Mouse (Mus musculus) adrenal gland, postnatal 25 days (tissue): ENCODE measurements around the gene Wwox. TPM values are rescaled to one million over a fixed set of nuclear protein-coding genes. Genes with fewer than 3 reads are reported as not detected.

Experiments
- DNase-seq: peaks from one replicate; pipeline ENCODE4 v3.0.0; 2021; ENCODE audit warnings: mixed read lengths
- total RNA-seq: library from RNA; stranded (reverse); gene quantifications from 2 replicates; pipeline ENCODE4 v1.2.3, GENCODE M21; 2021

The Wwox gene
- total RNA-seq, 1 experiment from 2014 or later: 37.2 TPM

DNA sequence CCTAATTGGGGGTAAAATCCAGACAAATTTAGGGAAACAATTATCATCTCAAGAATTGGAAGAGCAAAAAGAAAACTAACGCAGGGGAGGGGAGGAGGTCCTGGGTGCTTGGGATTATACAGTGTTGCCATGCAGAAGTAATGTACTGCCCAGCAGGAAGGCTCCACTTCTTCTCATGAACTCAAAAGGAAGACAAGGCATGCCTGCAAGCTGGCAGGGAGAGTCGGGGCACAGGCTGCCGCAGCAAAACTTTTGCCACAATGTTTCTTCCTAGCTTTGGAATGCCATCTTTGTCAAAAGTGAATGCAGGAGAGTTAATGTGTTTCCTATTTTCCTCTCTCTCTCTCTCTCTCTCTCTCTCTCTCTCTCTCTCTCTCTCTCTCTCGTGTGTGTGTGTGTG, 163.6 kb downstream of the Wwox start:
- no peak for DNase-seq

DNA sequence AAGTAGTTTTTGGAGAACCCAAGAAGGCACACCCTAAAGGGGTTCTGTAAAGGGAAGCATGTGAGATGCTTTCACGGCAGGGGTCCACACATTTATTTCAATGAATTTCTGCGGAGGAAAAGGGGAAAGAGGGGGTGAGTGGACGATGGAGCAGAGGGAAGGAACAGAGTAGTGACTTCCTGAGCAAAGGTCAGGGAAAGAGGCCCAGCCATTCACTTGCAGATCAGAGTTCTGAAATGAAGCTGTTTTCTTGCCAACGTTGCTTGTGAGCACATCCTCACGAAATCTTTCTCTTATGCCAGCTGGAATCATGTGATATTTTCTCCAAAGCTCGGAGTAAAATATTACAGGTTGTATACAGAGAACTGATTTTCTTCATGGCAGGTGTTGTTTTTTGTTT, 164.1 kb downstream of the Wwox start:
- no peak for DNase-seq

DNA sequence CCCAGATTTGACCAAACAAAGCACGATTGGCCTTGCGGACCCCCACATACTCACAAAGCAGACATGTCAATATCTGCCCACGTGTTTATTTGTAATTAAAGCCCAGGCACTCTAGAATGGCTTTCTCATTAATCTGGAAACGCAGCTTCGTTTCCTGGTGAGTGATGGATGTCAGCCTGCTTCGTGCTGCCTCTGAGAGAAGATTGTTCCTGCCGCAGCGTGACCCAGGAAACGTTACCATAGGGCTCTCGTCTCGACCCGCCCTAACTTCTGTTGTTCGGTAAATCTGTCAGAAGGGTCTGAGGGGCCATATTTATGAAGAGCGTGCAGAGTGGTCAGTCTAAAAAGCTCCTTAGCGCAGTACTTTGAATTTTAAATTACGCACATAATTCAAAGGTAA, 164.9 kb downstream of the Wwox start:
- DNase-seq: no peak

DNA sequence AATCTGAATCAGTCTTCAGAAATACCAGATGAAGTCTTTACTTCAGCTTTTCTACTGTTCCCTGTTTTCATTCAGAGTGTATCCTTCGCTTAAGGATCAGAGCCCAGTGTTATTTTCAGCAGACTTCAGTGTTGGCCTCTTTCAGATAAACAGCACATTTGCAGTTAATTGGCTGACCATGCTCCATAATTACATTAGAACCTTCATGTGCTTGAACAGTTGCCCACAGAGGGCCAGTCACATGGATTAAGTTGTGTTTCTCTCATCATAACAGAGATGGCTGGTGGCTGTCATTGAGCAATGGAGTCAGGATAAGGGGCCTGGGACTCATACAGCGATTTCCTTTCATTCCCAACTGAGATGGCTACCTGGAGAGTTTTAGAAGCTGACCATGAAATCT, 166.2 kb downstream of the Wwox start:
- DNase-seq: no peak

DNA sequence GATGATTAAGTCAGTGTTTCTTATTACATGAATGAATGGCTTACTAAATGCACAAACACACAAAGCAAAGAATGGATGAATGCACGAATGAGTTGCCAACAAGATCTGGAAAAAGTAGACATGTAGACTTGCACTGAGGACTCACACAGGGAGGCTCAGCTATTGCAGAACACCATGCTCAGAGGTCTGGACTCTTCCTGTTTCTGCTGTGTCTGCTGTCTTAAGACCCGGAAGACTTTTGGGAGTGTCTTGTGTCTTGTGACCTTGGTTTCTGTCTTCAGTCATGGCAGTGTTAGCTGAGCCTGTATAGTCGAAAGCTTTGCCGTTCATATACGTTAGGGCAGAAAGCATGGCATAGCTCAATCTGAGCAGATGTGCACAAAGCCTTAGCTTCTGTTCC, 169.9 kb downstream of the Wwox start:
- DNase-seq: no peak

DNA sequence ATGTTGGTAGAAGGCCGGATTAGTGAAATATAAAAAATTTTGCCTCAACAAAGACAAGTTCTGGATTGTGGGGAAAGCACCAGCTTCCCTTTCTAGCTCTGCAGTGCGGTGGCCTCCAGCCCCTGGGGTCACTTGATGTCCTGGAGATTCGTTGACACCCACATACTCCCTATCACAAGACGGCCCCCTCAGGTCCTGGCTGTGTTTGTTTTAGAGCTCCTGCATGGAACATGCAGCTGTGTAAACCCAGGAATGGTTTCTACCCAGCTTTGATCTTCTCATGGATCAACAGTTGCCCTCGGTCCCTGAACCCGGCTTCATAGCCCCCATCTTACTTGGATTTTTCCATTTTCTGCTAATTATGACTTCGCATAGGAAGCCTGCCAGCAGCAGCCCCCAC, 171.6 kb downstream of the Wwox start:
- DNase-seq: no peak

DNA sequence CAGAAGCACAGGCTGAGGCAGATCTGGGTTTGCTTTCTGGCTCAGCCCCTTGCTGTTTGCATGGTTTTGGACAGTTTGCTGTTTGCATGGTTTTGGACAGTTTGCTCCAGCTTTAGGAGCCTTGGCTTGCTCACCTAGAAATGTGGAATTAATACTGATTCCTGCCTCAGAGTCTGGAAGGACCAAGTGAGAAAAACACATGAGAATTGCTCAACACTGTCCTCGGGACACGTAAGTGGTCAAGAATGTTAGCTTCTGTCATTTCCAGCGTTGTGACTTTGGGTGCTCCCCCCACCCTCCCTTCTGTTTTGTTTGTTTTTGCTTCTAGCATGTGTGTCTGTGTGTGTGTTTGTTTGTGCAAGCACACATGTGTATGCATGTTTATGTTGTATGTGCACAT, 172.6 kb downstream of the Wwox start:
- no peak for DNase-seq

DNA sequence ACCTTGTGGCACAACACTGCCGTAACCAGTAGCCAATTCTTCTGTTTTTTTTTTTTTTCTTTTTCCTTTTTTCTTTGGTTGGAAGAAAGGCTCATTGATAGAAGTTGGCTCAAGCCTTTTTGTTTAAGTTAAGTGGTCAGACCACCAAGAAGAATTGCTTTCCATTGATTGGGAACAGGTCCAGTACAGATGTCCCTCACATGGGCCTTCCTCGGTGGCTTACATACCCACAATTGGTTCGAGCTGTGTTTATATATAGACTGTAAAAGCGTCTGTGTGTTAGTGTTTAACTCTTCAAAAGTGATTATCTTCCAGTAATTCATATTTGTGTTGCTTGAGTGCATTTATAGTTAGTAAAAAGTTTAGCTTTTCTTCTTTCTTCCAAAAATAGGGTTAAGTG, 176.0 kb downstream of the Wwox start:
- DNase-seq: no peak

DNA sequence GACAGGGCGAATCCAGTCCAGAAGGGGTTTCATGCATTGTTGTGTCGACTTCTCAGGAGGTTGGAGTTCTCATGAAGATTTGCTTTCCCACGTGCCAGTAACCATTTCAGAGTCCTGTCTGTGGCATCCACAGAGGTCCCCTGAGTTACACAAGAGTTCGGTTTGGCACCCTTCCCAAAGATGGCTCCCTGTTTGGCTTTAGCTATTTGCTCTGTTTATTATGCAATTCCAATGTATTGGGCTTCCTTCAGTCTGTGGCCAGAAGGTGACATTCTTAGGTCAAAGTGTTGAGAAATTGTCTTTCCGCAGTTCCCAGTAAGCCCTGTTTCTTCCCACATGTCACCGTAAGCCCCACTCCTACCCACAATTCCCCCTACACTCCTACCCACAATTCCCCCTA, 176.5 kb downstream of the Wwox start:
- peak; percentile 37 for DNase-seq

DNA sequence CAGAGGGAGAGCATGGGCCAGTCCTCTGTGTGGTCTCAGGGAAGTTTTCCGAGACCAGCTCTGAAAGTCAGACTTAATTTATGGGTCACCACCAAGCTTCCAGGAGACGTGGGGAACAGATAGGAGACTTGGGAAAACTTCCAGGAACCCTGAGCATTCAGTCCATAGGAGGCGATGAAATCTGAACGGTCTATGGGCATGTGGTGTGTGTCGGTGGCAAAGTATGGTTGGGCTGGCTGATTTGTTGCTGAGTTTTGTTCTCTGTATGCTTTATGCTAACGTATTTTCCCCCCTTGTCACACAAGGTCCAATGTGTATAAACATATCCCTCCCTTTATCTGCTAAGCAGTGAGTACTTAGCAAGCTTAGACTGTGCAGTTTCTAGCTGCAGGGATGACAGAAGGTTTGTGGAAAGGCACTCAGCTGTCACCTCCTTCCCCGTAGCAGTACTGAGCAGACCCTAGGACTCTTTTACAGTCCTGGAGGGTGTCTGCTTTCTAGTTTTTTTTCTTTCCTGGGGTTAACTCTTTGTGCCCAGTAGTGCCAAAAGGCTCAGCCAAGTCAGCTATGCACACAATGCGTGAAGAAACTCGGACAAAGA, 179.6 kb downstream of the Wwox start:
- DNase-seq: no peak

DNA sequence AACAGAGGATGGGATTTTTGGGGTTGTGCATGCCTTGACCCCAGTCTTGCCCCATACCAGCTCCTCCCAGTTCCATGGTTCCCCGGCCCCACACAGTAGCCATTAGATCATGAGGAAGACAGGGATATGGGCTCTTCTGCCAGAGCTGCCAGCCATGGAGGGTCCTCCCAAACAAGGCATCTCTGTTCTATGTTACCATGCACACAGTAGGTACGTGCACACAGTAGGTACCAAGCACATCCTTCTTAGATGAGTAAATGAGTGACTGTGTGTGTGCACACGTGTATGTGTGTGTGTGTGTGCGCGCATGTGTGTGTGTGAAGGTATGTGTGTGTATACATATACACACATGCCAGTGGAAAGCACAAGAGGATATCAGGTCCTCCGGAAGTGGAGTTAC, 185.9 kb downstream of the Wwox start:
- DNase-seq: no peak

DNA sequence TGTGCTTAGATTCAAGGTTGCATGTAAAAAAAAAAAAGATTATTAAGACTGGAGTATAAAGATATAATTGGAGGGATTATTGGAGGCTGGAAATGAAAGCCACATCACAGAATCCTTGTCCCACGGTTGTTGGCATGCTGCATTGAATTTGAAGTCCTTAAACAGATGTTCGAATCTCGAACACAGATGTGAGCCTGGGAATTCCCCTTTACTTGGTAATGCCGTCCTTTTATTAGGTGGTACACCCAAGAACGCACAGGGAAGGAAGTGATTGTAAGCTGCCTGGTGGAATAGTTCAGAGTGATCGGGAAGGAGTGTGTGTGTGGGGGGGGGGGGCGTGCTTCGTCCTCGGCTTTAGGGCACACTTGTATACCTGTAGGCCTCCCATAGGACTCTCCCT, 187.4 kb downstream of the Wwox start:
- no peak for DNase-seq

DNA sequence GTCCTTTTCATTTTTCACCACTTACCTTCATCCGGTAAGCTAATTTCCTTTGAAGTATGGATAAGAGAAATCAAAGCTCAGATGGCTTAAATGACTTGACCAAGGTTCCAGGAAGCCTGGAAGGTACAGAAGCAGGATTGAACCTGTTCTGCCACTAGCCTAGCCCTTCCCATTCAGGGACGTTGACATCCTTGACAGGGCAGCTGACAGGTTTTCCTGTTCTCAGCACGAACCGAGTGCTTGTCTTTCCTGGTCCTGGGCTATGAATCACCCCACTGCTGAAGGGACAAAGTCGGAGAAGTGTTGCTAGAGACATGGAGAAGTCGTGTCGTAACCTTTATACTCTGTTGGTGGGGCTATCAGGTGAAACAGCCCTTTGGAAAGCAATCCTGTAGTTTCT, 190.3 kb downstream of the Wwox start:
- DNase-seq: no peak

DNA sequence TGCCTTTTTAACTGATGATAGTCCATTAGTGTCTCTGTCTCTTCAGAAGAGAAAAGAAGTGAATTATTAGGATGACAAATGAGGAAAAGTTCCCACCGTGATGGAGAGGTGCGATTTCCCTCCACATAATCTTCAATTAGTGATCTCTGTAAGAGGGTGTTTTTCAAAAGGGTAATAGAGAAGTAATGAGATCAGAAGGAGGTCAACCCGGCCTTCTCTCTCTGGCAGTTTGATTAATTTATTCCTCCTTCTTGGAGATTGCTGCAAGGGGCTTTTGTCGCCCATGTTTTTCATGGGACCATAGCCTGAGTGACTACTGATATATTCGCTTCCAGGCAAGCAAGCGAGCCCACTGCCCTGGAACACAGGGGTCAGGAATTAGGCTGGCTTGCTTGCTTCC, 191.6 kb downstream of the Wwox start:
- DNase-seq: no peak

DNA sequence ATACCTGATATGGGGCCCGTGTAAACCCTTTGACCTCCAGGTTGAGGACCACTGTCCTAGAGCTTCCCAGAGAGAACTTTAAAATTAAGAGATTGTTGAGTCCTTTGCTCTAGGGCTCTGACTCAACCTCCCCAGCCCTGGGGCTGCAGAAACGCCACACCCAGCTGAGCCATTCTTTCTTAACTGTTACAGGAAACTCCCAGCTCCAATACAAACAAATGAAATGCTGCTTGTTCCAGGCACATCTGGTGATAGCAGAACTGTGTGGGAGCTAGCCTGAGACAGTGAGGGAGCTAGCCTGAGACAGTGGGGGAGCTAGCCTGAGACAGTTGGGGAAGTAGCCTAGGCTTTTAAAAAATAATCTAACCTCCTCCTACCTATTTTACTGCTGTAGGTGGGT, 194.7 kb downstream of the Wwox start:
- DNase-seq: no peak

DNA sequence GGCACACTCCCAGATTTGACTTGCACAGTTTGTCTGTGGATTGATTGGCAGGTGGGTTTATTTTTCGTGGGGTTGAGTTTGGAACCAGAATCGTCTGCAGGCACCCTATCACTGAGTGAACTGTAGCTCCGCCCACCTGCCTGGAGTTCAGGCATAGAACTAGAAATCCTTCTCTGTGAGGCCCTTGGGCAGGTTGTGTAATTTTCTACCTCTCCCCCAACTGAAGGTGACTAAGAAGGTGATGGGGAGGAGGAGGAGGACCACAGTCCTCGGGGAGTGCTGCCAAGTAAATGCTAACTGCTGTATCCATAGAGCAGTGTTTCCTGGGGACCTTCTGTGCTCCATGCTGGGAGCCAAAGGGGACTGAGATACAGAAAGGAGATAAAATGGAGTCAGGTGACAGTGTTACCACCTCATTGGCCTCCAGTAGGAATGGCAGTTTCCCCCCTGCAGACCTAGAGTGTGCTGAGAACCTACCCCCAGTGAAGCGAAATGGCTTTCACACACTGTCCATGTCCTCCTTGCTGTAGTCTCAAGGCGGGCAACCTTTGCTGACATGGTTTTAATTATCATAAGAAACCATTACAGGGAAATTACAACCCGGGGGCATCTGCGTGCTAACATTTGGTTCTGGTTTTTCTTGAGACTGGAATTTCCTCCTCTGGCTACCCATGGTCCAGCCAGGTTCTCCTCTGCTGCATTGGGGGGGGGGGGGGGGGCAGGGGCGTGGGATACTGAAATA, 195.4 kb downstream of the Wwox start:
- DNase-seq: no peak

DNA sequence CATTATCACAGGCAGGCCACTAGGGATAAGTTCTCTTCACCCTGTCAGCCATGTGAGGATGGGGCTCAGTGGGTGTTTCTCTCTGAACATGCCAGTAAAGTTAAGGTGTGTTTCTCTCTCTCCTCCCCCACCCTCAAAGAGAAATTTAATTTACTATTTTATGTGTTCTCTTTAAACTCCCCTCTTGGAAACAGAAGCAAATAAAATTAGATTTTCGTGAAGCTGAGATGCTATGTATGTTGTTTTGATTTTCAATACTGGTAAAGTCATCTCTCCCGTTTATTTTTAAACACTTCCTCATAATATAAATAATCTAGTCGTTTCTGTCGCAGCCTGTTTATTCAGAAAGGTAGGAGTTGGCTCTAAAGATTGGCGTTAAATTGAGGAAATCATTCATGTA, 196.9 kb downstream of the Wwox start:
- no peak for DNase-seq

DNA sequence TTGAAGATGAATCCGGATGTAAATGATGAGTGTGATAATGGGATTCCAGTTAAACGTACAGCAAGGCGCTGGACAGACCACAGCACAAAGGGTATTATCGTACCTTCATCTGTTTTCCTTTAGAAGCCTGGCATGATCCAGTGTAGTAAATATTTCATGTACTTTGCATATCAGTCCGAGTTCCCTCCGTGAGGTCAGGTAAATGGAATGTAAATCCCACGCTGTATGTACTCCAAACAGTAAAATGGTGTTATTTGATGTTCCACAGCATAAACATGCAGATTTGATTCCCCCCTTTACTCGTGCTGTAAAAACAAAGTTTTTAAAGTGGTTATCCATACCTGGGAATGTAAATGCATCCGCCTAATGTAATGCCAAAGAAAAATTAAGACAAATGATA, 202.4 kb downstream of the Wwox start:
- DNase-seq: no peak

DNA sequence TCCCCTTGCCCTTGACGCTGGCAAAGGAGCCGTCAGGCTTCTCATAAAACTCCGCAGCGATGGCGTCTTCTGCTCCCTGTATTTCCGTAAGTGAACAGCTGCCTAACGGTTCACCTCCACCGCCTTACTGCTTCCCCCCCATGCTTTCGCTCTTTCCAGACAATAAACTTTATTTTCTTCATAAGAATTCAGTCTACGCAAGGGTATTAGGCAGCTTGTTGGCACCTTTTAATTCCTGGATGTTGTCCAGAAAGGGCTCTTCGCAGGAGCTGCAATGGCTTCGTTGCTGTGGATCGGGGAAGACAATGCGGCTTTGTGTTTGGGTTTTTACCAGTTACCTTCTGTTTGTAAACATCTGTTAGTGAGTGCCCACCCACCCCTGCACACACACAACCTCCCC, 211.3 kb downstream of the Wwox start:
- DNase-seq: no peak

DNA sequence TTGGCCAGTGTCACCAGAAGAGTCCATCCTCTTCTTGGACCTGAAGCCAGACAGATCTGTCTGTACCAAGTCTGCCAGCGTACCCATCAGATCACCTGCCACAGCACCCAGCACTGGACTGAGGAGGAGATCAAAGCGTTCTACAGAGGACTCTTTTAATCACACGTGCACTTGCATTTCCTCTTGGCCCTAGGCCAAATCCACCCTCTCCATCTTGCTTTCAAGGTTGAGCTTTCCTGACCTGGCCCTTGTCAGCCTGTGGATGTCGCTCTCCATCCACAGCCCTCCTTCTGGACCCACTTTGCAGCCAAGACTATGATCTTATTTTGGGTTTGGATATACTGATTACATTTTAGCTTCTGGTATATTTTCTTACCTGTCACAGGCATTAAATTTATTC, 218.3 kb downstream of the Wwox start:
- peak; percentile 21 for DNase-seq

DNA sequence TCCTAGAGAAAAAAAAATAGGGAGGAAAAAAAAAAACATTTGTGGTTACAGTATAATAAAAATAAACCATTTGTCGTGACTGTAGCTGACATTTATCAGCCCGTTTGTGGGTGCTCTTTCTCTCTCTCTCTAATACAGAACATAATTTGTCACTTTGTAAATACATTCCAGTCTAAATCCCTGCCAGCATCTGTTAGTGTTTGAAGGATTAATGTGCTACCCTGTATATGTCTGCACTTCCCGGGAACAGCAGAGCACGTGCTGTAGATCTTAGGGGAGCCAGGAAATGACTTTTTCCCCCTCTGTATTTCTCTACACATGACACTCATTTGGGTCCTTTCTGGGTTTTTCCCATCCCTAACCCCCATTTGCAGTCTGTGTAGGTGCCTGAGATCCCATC, 219.0 kb downstream of the Wwox start:
- DNase-seq: no peak

DNA sequence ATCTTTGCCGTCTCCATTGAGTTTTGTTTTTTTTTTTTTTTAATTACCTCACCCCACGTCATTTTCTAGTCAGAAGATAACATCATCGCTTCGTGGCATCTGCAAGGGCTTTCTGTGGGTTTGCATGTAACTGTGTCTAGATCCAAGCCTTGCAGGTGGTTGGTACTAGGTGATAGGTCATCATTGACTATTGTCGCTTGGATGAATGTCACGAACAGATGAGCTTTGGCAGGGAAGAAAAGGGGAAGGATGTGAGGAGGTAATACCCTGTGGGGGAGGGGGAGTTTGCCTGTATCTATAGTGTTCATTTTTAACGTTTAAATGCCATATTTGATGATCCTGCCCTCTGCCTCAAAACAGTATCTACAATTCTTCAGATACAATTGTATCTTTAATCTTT, 223.6 kb downstream of the Wwox start:
- DNase-seq: no peak

DNA sequence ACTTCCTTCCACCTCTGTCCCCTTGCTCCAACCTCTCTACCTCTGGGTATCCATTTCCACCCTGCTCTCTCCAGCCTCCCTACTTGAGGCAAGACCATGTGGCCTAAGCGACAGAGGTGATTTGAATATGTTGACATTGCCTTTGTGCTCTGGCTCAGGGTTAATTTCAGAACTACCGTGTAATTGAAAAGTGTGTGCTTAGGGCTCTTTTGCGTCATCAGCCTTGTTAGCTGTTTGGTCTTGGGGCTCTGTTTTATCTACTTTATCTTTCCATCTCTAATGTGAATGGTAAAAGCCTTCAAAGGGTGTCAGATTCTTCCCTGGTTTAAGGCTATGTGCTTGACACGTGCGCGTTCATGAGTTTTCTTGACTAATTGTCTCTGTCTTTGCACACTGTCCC, 226.1 kb downstream of the Wwox start:
- no peak for DNase-seq

DNA sequence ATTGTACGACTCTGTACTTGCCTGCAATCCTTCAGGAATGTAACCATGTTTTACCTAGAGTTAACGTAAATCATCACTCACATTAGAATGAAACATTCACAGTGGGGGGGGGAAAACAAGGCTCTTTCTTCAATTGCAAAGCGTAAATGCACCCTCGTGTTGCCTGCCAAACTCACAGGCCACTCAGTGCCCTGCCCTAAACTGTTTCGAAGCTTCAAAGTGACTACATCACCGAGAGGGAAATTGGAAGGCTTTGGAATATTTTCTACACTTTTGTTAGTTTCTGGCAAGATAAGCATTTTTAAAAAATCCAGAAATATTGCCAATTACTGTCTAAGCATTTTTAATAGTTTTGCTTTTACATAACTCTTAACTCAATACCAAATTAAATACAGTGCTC, 231.3 kb downstream of the Wwox start:
- DNase-seq: no peak

DNA sequence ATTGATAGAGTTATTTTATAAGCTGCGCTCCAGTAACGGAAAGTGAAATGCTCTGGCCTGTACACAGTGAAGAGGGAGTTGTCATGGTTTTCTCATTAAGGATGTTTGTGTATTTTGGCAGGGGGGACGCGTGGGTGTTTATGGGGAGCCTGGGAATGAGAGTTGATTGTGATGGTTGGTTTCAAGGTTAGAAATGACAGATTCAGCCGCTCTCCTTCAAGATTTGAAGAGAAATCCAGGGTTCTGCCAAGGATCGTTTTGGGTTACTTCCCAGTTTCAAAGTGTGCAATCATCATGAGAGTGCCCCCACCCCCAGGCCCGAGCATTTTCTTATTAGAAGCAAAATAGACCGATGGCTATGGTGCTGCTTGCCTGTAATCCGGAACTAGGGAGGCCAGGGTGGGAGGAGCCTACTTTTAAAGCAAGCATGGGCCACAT, 231.8 kb downstream of the Wwox start:
- DNase-seq: no peak
